Mouse (Mus musculus) embryonic facial prominence, embryonic 11.5 days (tissue): ENCODE data around the gene Gpx5. TPM values are rescaled to one million over a fixed set of nuclear protein-coding genes. Genes with fewer than 3 reads are reported as not detected.
A peak's percentile ranks its signal among the peaks of the same experiment; 100 is the strongest.

Source experiments
- ATAC-seq: fragments of 200-750 bp; cut with Nextera tagmentation; replicated peaks from 2 replicates; pipeline ENCODE4 v1.8.0; 2017; ENCODE audit warnings: low read depth; ENCODE audit not compliant: insufficient number of reproducible peaks, low FRiP score, low TSS enrichment
- DNase-seq: peaks from one replicate; pipeline ENCODE4 v3.0.0-alpha.2; 2015; ENCODE audit warnings: low spot score
- H3K27ac ChIP-seq: fragments of 300-500 bp; sonication (generic); replicated peaks from 2 replicates; pipeline ENCODE4 v1.5.1; 2014; ENCODE audit warnings: mild to moderate bottlenecking, low read depth, low read length, control low read depth
- H3K27me3 ChIP-seq: fragments of 300-500 bp; sonication (generic); 2 replicates; pipeline ENCODE4 v1.6.1; 2014; ENCODE audit warnings: mild to moderate bottlenecking, low read length, moderate library complexity, mixed read lengths; ENCODE audit not compliant: control insufficient read depth, insufficient read depth
- H3K36me3 ChIP-seq: fragments of 300-500 bp; sonication (generic); replicated peaks from 2 replicates; pipeline ENCODE4 v1.6.1; 2014; ENCODE audit warnings: low read depth, mild to moderate bottlenecking, low read length, moderate library complexity, mixed read lengths; ENCODE audit not compliant: control insufficient read depth, insufficient read depth
- H3K4me1 ChIP-seq: fragments of 300-500 bp; sonication (generic); 2 replicates; pipeline ENCODE4 v1.6.1; 2014; ENCODE audit warnings: low read length, mixed read lengths; ENCODE audit not compliant: control insufficient read depth, insufficient read depth
- H3K4me2 ChIP-seq: fragments of 300-500 bp; sonication (generic); 2 replicates; pipeline ENCODE4 v1.6.1; 2014; ENCODE audit warnings: low read depth, mild to moderate bottlenecking, control low read depth, low read length, moderate library complexity
- H3K4me3 ChIP-seq: fragments of 300-500 bp; sonication (generic); 2 replicates; pipeline ENCODE4 v1.5.1; 2014; ENCODE audit warnings: low read depth, low read length, control low read depth
- H3K9ac ChIP-seq: fragments of 300-500 bp; sonication (generic); replicated peaks from 2 replicates; pipeline ENCODE4 v1.6.1; 2014; ENCODE audit warnings: mild to moderate bottlenecking, control low read depth, low read length
- H3K9me3 ChIP-seq: fragments of 300-500 bp; sonication (generic); replicated peaks from 2 replicates; pipeline ENCODE4 v1.6.1; 2016; ENCODE audit warnings: mild to moderate bottlenecking, low read length, inconsistent platforms, mixed read lengths; ENCODE audit not compliant: control insufficient read depth
- WGBS: fragments of 180-500 bp; shearing (Covaris S2); extraction: QIAGEN DNeasy Blood & Tissue Kit; methylation state at CpG from one replicate; pipeline ENCODE4 v1.1.7; 2014; 5-methylcytosine and 5-hydroxymethylcytosine counted together
- polyA plus RNA-seq: library from polyadenylated mRNA; unstranded; fragments of >200 nt; fragmentation: Nextera tagmentation; extraction: Ambion mirVana; gene quantifications from 2 replicates; pipeline ENCODE4 v1.2.1, GENCODE M21; 2014

Gene Gpx5
- polyA plus RNA-seq, 1 experiment from 2014 or later = not detected

- Histone ChIP-seq H3K27me3 (no peaks in the 10 kb centered on the region), H3K4me3 (peak overlapping the region; percentile 37), H3K4me1 (no peaks in the 10 kb centered on the region), H3K4me2 (peak overlapping the region; percentile 7), H3K27ac (no peak overlapping the region), H3K9me3 (no peaks in the 10 kb centered on the region), H3K9ac (peak overlapping the region; percentile 35), H3K36me3 (no peaks in the 10 kb centered on the region)
- DNase-seq = peak; percentile 55
- WGBS = under 1% methylated on average over 11 of the region's 11 CpGs
- no peak for ATAC-seq
Observed at GRCm38 (mm10) chr13:21263910-21264309, 28.6 kb downstream of the Gpx5 start.

DNA sequence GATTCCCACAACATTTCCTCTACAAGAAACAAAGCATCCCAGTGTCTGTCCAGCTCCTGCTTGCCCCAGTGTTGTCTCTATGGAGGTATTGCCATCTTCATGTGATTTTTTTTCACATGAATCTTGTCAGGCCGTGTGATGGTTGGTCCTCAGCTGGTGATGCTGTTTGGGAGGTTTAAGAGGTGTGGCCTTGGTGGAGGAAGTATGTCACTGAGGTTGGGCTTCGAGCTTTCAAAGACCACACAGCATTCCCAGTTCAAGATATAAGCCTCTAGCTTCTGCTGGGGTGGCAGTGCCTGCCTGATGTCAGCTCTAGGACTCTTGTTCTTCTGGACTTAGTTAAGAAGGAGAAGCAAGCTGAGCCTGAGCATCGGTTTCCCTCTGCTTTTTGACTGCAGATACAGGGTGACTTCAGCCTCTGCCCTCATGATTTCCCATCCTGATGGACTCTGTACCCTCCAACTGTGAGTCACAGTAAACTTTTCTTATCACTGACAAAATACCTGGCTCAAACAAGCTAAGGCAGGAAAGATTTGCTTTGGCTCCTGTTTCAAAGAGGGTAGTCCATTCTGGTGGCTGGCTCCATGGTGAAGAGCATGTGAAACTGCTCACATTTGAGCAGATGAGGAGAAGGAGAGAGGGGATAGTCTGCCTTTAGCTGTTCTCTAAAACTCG is 29.6 kb downstream of the Gpx5 start:
- H3K4me1 ChIP-seq = no peaks in the 10 kb centered on the region
- H3K4me2 ChIP-seq = no peak overlapping the region
- no peak overlapping the region for H3K9ac ChIP-seq
- H3K27me3 ChIP-seq = no peaks in the 10 kb centered on the region
- no peak overlapping the region for H3K4me3 ChIP-seq
- no peaks in the 10 kb centered on the region for H3K9me3 ChIP-seq
- no peak for DNase-seq
- no peak for ATAC-seq
- 74% methylated on average over 4 of the region's 4 CpGs for WGBS
- no peaks in the 10 kb centered on the region for H3K36me3 ChIP-seq
- H3K27ac ChIP-seq = no peak overlapping the region

DNA sequence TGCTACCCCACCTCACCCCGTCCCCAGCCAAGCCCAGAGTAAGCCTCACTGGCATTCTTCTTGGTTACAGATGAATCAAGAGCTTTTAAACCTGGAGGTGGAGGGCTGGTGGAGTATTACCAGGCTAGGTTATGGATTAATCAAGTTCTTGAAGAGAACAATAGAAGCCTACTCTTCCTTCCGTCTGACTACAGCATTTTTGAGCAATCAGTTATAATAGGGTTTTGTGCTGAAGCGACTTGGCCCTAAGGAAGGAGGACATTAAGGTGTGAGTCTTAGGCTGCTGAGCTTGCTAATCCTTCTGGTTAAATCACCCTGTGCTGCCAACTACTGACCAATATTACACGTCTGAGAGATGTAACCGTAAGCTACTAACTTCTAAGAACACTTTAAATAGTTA is 32.2 kb downstream of the Gpx5 start:
- Histone ChIP-seq H3K4me1 (no peaks in the 10 kb centered on the region), H3K4me3 (peak overlapping the region; percentile 52), H3K4me2 (peak overlapping the region; percentile 26; the same call in 1 of the 2 replicates), H3K27ac (no peak overlapping the region), H3K9me3 (no peaks in the 10 kb centered on the region), H3K9ac (peak overlapping the region; percentile 55; the same call in 1 of the 2 replicates), H3K36me3 (no peaks in the 10 kb centered on the region), H3K27me3 (no peaks in the 10 kb centered on the region)
- ATAC-seq (no peak), DNase-seq (no peak)
- 14% methylated on average over 5 of the region's 5 CpGs for WGBS

- Histone ChIP-seq H3K4me2 (peak overlapping the region; percentile 43), H3K27me3 (peaks cover 3% of the 10 kb centered on the region; the same call in 1 of the 2 replicates), H3K9ac (peak overlapping the region; percentile 55), H3K4me1 (no peaks in the 10 kb centered on the region), H3K36me3 (no peaks in the 10 kb centered on the region), H3K4me3 (peak overlapping the region; percentile 52), H3K9me3 (no peaks in the 10 kb centered on the region), H3K27ac (no peak overlapping the region)
- 0% methylated on average over 18 of the region's 18 CpGs for WGBS
- ATAC-seq (peak; percentile 84), DNase-seq (peak; percentile 91)
Observed at GRCm38 (mm10) chr13:21259677-21260113, 32.8 kb downstream of the Gpx5 start.

DNA sequence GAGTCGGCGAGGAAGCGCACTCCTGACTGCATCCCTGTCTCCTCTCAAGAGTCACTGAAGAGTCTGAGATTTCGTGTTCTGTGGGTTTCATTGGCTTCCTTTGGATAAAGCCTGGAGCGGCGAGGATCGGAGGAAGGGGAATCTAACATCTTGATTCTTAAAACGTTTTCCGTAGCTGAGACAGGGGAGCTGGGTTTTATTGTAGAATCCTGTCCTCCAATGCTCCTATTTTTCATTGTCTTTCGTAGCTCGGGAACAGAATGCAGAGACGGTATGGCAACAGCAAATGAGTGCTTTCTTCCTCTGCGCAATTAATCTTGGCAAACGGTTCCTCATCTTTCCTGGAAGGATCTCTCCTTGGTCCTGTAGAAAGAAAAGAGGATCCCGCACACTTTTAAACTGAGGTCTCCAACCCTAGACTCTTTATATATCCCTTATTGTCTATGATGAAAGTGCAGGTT is 33.3 kb downstream of the Gpx5 start:
- Histone ChIP-seq H3K4me3 (peak overlapping the region; percentile 52), H3K4me1 (no peaks in the 10 kb centered on the region), H3K27me3 (peaks cover 3% of the 10 kb centered on the region; the same call in 1 of the 2 replicates), H3K36me3 (no peaks in the 10 kb centered on the region), H3K27ac (no peak overlapping the region), H3K4me2 (peak overlapping the region; percentile 59), H3K9ac (peak overlapping the region; percentile 55), H3K9me3 (no peaks in the 10 kb centered on the region)
- WGBS = under 1% methylated on average over 15 of the region's 15 CpGs
- peak; percentile 43 for DNase-seq
- ATAC-seq = 0 out of 2 replicates have a peak, but pooled peaks have one; percentile 7

GRCm38 (mm10) chr13:21258524-21258923 is 34.0 kb downstream of the Gpx5 start:
- Histone ChIP-seq H3K4me3 (peak overlapping the region; percentile 52), H3K27me3 (peaks cover 3% of the 10 kb centered on the region; the same call in 1 of the 2 replicates), H3K4me1 (no peaks in the 10 kb centered on the region), H3K4me2 (peak overlapping the region; percentile 59), H3K36me3 (no peaks in the 10 kb centered on the region), H3K27ac (no peak overlapping the region), H3K9ac (no peak overlapping the region), H3K9me3 (no peaks in the 10 kb centered on the region)
- ATAC-seq (no peak), DNase-seq (no peak)
- 19% methylated on average over 6 of the region's 6 CpGs for WGBS

DNA sequence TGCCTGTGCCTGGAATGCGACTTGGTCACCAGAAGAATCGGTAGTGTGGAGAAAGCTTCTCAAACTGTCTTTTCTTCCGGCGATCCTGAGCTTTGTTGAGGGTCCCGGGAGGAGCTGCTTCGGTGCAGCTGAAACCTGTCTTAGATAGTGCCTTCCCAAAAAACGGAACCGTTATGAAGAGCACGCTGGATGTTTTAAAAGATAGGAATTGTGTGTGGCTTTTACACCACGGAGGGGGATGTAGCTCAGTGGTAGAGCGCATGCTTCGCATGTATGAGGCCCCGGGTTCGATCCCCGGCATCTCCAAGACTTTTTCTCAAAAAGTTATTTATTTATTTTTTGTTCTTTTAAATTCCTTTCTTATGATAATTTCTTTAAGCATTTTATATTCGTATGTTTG is 38.5 kb downstream of the Gpx5 start:
- H3K27ac ChIP-seq = no peak overlapping the region
- under 1% methylated on average over 16 of the region's 16 CpGs for WGBS
- DNase-seq = peak; percentile 87
- H3K36me3 ChIP-seq = no peaks in the 10 kb centered on the region
- peak overlapping the region; percentile 48 for H3K4me3 ChIP-seq
- no peaks in the 10 kb centered on the region for H3K4me1 ChIP-seq
- no peaks in the 10 kb centered on the region for H3K9me3 ChIP-seq
- H3K27me3 ChIP-seq = peaks cover 3% of the 10 kb centered on the region; the same call in 1 of the 2 replicates
- H3K9ac ChIP-seq = peak overlapping the region; percentile 66
- peak; percentile 82 for ATAC-seq
- H3K4me2 ChIP-seq = peak overlapping the region; percentile 67

- Histone ChIP-seq H3K9ac (peak overlapping the region; percentile 66), H3K4me3 (peak overlapping the region; percentile 48), H3K36me3 (no peaks in the 10 kb centered on the region), H3K4me1 (no peaks in the 10 kb centered on the region), H3K27ac (no peak overlapping the region; the same call in 1 of the 2 replicates), H3K27me3 (peaks cover 3% of the 10 kb centered on the region; the same call in 1 of the 2 replicates), H3K4me2 (peak overlapping the region; percentile 67), H3K9me3 (no peaks in the 10 kb centered on the region)
- DNase-seq (no peak), ATAC-seq (no peak)
- WGBS = under 1% methylated on average over 12 of the region's 12 CpGs
Observed at GRCm38 (mm10) chr13:21253569-21253968, 39.0 kb downstream of the Gpx5 start.
